Mouse (Mus musculus): ENCODE measurements around the gene Wdr43.

The Wdr43 gene

DNA sequence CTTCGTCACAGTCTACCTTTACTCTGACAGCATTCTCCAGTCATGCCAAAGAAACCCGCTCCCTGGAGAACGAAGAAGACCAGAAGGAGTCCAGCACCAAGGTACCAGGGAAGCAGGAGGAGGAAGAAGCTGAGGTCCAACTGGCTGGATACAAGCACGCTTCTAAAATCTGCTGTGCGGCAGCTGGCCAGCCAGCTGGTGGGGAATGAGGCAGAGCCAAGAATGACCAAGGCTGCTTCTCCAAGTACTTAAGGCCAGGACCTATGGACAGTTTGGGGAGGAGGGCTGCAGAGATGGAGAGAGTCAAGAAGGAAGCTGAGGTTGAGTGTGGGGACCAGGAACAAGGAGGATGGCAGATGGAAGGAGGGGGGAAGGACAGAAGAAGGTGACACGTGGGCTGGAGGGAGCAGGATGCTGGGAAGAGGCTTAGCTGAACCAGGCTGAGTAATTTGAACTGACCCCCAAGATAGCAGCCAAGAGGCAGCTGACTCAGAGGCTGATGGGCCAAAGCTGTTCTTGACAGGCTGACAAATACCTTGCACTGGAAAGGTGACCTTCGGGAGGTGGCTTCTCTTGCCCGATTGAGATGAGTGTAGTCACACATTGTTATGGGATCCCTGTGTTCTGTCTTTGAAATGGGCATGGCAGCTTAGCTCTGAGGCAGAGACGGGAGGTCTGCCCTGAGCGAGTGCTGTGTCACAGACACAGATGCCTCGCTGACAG lies 82.4 kb downstream of the Wdr43 start:
- in situ Hi-C loops (cut with MseI, MboI), result loop anchor here in 1 of 2 experiments (10.0 kb wide), 1 partner anchor 177 kb away; no protein-coding TSS in a partner anchor

DNA sequence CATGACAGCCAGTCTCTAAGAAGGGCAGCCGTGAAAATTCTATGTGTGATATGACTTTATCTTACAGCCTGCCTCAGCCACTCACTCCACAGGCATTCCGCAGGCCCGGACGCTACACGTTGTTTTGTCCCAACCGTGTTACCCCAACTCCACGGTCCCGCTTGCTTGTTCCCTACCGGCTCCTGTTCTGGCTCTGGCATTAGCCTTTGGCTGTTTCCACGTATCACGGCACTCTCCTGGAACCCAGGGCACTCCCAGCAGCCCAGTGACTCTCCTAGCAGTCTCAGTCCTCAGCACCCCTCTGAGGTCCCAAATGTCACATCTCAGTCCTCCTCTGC lies 82.9 kb downstream of the Wdr43 start:
- in situ Hi-C loops (cut with MseI, MboI), result loop anchor here in 1 of 2 experiments (10.0 kb wide), 1 partner anchor 176 kb away; no protein-coding TSS in a partner anchor

- in situ Hi-C loops (cut with MseI, MboI), result no loop called here
Measured at GRCm38 (mm10) chr17:71705113-71705512, 89.4 kb downstream of the Wdr43 start.

DNA sequence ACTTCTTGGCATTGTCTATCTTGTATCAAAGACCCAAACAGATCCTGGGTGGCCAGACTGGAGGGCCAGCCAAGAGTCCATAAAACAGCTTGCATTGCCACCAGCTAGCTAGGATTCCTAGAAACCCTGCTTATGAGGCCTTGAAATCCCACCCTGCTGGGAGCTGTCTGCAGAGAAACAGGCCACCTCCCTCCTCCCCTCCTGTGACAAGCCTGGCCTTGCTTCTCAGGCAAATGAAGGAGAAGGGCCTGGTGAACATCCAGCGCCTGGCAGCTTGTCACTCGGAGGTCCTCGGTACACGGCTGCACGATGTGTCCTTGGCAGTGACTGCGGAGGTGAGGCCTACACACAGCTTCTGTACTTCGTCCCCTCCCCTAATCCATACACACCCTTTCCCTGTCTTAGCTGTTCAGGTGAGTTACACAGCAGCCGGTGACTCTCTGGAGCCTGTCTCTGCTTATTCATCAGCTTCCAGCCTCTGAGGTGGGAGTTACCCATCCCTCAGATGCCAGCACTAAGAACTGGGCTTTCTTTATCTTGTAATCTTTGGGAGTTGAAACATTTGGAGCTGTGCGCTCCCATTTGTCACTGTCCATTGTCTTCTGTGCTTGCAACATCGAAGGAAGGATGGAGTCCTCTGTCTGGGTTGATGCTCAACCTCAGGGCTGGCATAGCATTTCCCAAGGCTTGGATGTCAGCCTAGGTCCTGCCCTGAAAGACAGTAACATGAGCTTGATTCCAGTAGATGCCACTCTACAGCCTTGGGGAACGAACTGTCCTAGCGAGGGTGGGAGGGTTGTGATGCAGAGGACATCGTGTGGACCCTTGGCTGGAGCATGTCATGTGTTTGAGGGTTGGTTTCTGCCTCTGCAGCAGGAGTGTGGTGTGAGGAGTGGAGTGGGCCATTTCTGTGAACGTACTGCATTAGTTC lies 90.1 kb downstream of the Wdr43 start:
- in situ Hi-C loops (cut with MseI, MboI), result no loop called here

DNA sequence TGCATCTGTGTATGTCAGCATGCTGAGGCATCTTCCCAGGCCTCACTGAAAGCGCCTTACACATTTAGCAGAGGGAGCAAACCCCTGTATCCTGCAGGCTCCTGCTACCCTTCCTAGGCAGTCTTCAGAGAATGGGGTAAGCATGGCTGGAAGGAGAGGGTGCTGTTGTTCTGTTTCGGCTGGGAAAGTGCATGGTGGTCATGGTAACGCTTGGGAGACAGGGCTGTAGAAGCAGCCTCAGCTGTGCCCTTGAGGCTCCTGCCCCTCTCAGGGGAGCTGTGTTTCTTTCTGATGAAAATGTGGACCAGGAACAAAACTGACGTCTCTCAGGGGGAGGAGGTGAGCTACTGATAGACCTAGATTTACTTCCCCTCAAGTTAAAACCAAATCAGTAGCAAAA lies 92.0 kb downstream of the Wdr43 start:
- in situ Hi-C loops (cut with MseI, MboI), result no loop called here
